Mouse (Mus musculus) liver, postnatal 0 days (tissue): ENCODE results near the gene Gabpb2. TPM values are rescaled to one million over a fixed set of nuclear protein-coding genes. Genes with fewer than 3 reads are reported as not detected.

ENCODE experiments used
- ATAC-seq: fragments of 200-750 bp; cut with Nextera tagmentation; 2 replicates; pipeline ENCODE4 v1.8.0; 2017; ENCODE audit warnings: mild to moderate bottlenecking, moderate library complexity
- DNase-seq: peaks from one replicate; pipeline ENCODE4 v3.0.0-alpha.2; 2016
- H3K27ac ChIP-seq: fragments of 300-500 bp; sonication (generic); 2 replicates; pipeline ENCODE4 v1.5.1; 2014; ENCODE audit warnings: antibody characterized with exemption, moderate library complexity, mild to moderate bottlenecking, low read depth
- H3K27me3 ChIP-seq: fragments of 300-500 bp; sonication (generic); 2 replicates; pipeline ENCODE4 v1.6.1; 2014; ENCODE audit warnings: low read length, control low read depth, mixed read lengths; ENCODE audit not compliant: insufficient read depth
- H3K36me3 ChIP-seq: fragments of 300-500 bp; sonication (generic); replicated peaks from 2 replicates; pipeline ENCODE4 v1.6.1; 2014; ENCODE audit warnings: mild to moderate bottlenecking, control low read depth, low read length, moderate library complexity, mixed read lengths; ENCODE audit not compliant: insufficient read depth
- H3K4me1 ChIP-seq: fragments of 300-500 bp; sonication (generic); 2 replicates; pipeline ENCODE4 v1.6.1; 2014; ENCODE audit warnings: antibody characterized with exemption, mild to moderate bottlenecking, control low read depth; ENCODE audit not compliant: insufficient read depth
- H3K4me2 ChIP-seq: fragments of 300-500 bp; sonication (generic); 2 replicates; pipeline ENCODE4 v1.6.1; 2014; ENCODE audit warnings: low read depth, mild to moderate bottlenecking, low read length, moderate library complexity, mixed read lengths
- H3K4me3 ChIP-seq: fragments of 300-500 bp; sonication (generic); 2 replicates; pipeline ENCODE4 v1.5.1; 2014; ENCODE audit warnings: low read depth, low read length
- H3K9ac ChIP-seq: fragments of 300-500 bp; sonication (generic); replicated peaks from 2 replicates; pipeline ENCODE4 v1.6.1; 2014; ENCODE audit warnings: mild to moderate bottlenecking, moderate library complexity
- H3K9me3 ChIP-seq: fragments of 300-500 bp; sonication (generic); 2 replicates; pipeline ENCODE4 v1.6.1; 2016; ENCODE audit warnings: mild to moderate bottlenecking, control low read depth, low read length, mixed read lengths
- CTCF ChIP-seq: sonication (generic); IDR thresholded peaks from 2 replicates; pipeline ENCODE4 v1.5.1; 2016; ENCODE audit warnings: antibody characterized with exemption, low read depth
- EP300 ChIP-seq: IDR thresholded peaks from 2 replicates; pipeline ENCODE4 v1.6.1; 2016; ENCODE audit warnings: antibody characterized with exemption, low read depth, mild to moderate bottlenecking
- WGBS: fragments of 180-500 bp; shearing (Covaris S2); extraction: QIAGEN DNeasy Blood & Tissue Kit; methylation state at CpG from one replicate; pipeline ENCODE4 v1.1.7; 2014; ENCODE audit not compliant: insufficient replicate concordance; 5-methylcytosine and 5-hydroxymethylcytosine counted together
- polyA plus RNA-seq: library from polyadenylated mRNA; unstranded; fragments of >200 nt; fragmentation: Nextera tagmentation; extraction: Ambion mirVana; gene quantifications from 2 replicates; pipeline ENCODE4 v1.2.1, GENCODE M21; 2015

Gene Gabpb2
- polyA plus RNA-seq, 1 experiment from 2014 or later = 3.9 TPM

- H3K9me3 ChIP-seq = no peaks in the 10 kb centered on the region
- peaks cover 5% of the 10 kb centered on the region for H3K4me1 ChIP-seq
- peaks cover 9% of the 10 kb centered on the region for H3K36me3 ChIP-seq
- H3K9ac ChIP-seq = no peak within 1 kb of the TSS
- TF ChIP-seq CTCF = no peak
- TF ChIP-seq EP300 = no peak
- ATAC-seq = no peak
- no peak within 1 kb of the TSS for H3K4me3 ChIP-seq
- no peaks in the 10 kb centered on the region for H3K27me3 ChIP-seq
- no peak within 1 kb of the TSS for H3K4me2 ChIP-seq
- DNase-seq = no peak
- H3K27ac ChIP-seq = no peak within 1 kb of the TSS
- WGBS = 49% methylated on average over 7 of the region's 7 CpGs
Measured at GRCm38 (mm10) chr3:95250783-95251424, 33.2 kb upstream of the Gabpb2 start, which contains the start of gene Bnipl. Gene Bnipl, minus strand, starts transcription at chr3:95251193.

GRCm38 (mm10) chr3:95250361-95250760, 32.6 kb upstream of the Gabpb2 start:
- no peak overlapping the region for H3K4me3 ChIP-seq

GRCm38 (mm10) chr3:95247660-95248336, 30.1 kb upstream of the Gabpb2 start:
- H3K4me2 ChIP-seq = no peak overlapping the region
- peaks cover 5% of the 10 kb centered on the region for H3K4me1 ChIP-seq
- DNase-seq (no peak), ATAC-seq (no peak)
- no peak overlapping the region for H3K4me3 ChIP-seq
- no peak overlapping the region for H3K9ac ChIP-seq
- no peaks in the 10 kb centered on the region for H3K27me3 ChIP-seq
- 61% methylated on average over 1 of the region's 1 CpGs for WGBS
- no peaks in the 10 kb centered on the region for H3K9me3 ChIP-seq
- H3K36me3 ChIP-seq = no peaks in the 10 kb centered on the region
- H3K27ac ChIP-seq = no peak overlapping the region
- TF ChIP-seq EP300 (no peak), CTCF (no peak)

More at GRCm38 (mm10) chr3:95250361-95250760, 32.6 kb upstream of the Gabpb2 start:
- peaks cover 5% of the 10 kb centered on the region for H3K4me1 ChIP-seq
- ATAC-seq = no peak
- H3K27ac ChIP-seq = no peak overlapping the region
- no peak overlapping the region for H3K9ac ChIP-seq
- H3K36me3 ChIP-seq = peaks cover 7% of the 10 kb centered on the region; the same call in 1 of the 2 replicates
- no peak for TF ChIP-seq EP300
- no peak for TF ChIP-seq CTCF
- H3K9me3 ChIP-seq = no peaks in the 10 kb centered on the region
- no peaks in the 10 kb centered on the region for H3K27me3 ChIP-seq
- DNase-seq = no peak
- 74% methylated on average over 5 of the region's 5 CpGs for WGBS
- no peak overlapping the region for H3K4me2 ChIP-seq

GRCm38 (mm10) chr3:95246465-95247231, 28.9 kb upstream of the Gabpb2 start:
- Histone ChIP-seq H3K4me3 (no peak overlapping the region), H3K9me3 (no peaks in the 10 kb centered on the region), H3K27me3 (no peaks in the 10 kb centered on the region), H3K9ac (no peak overlapping the region), H3K36me3 (no peaks in the 10 kb centered on the region), H3K27ac (no peak overlapping the region), H3K4me1 (peaks cover 5% of the 10 kb centered on the region), H3K4me2 (no peak overlapping the region)
- DNase-seq (no peak), ATAC-seq (peak; percentile 47)
- TF ChIP-seq EP300 = no peak
- no peak for TF ChIP-seq CTCF
- 66% methylated on average over 5 of the region's 5 CpGs for WGBS

- Histone ChIP-seq H3K4me2 (no peak overlapping the region), H3K27me3 (no peaks in the 10 kb centered on the region), H3K27ac (no peak overlapping the region), H3K9ac (no peak overlapping the region), H3K4me1 (peaks cover 5% of the 10 kb centered on the region), H3K9me3 (no peaks in the 10 kb centered on the region), H3K4me3 (no peak overlapping the region), H3K36me3 (no peaks in the 10 kb centered on the region)
- WGBS = 84% methylated on average over 2 of the region's 2 CpGs
- DNase-seq (no peak), ATAC-seq (no peak)
- TF ChIP-seq EP300 (no peak), CTCF (no peak)
Measured at GRCm38 (mm10) chr3:95243086-95243485, 25.4 kb upstream of the Gabpb2 start.

GRCm38 (mm10) chr3:95241498-95241897, 23.8 kb upstream of the Gabpb2 start, which contains the start of gene Gm128:
Gene Gm128, minus strand, starts transcription at chr3:95241598.
- Histone ChIP-seq H3K27me3 (no peaks in the 10 kb centered on the region), H3K27ac (no peak within 1 kb of the TSS), H3K9me3 (no peaks in the 10 kb centered on the region), H3K4me1 (no peaks in the 10 kb centered on the region; the same call in 1 of the 2 replicates), H3K4me2 (no peak within 1 kb of the TSS), H3K36me3 (peaks cover 2% of the 10 kb centered on the region; the same call in 1 of the 2 replicates), H3K9ac (no peak within 1 kb of the TSS), H3K4me3 (no peak within 1 kb of the TSS)
- DNase-seq (no peak), ATAC-seq (no peak)
- TF ChIP-seq EP300 = no peak
- no peak for TF ChIP-seq CTCF
- WGBS = 76% methylated on average over 7 of the region's 7 CpGs
